Mouse (Mus musculus) C2C12 (cell line): ENCODE results near the gene Sys1. TPM values are rescaled to one million over a fixed set of nuclear protein-coding genes. Genes with fewer than 3 reads are reported as not detected.
A peak's percentile ranks its signal among the peaks of the same experiment; 100 is the strongest.

Experiments
- H3K27me3 ChIP-seq: one replicate; pipeline ENCODE4 v1.6.1; 2011; ENCODE audit not compliant: control insufficient read depth, insufficient read depth, insufficient read length
- H3K36me3 ChIP-seq: one replicate; pipeline ENCODE4 v1.6.1; 2011; ENCODE audit not compliant: control insufficient read depth, insufficient read depth
- H3K4me3 ChIP-seq: one replicate; pipeline ENCODE4 v1.5.1; 2011; ENCODE audit warnings: mild to moderate bottlenecking, control low read depth; ENCODE audit not compliant: poor library complexity, insufficient read depth, severe bottlenecking
- H3K79me2 ChIP-seq: one replicate; pipeline ENCODE4 v1.6.1; 2011; ENCODE audit not compliant: control insufficient read depth, insufficient read depth
- H3K79me3 ChIP-seq: one replicate; pipeline ENCODE4 v1.6.1; 2011; ENCODE audit warnings: low read depth, control low read depth
- H3ac ChIP-seq: one replicate; pipeline ENCODE3; 2011; ENCODE audit warnings: low read depth; ENCODE audit not compliant: control insufficient read depth, insufficient read length
- CEBPB ChIP-seq: IDR thresholded peaks from one replicate; pipeline ENCODE4 v1.6.1; 2011; ENCODE audit warnings: low read depth, mild to moderate bottlenecking, control low read depth, moderate library complexity
- CTCF ChIP-seq: IDR thresholded peaks from one replicate; pipeline ENCODE4 v1.5.1; 2011; ENCODE audit not compliant: control insufficient read depth, insufficient read depth, insufficient read length
- FOSL1 ChIP-seq: IDR thresholded peaks from one replicate; pipeline ENCODE4 v1.8.0; 2011; ENCODE audit warnings: mild to moderate bottlenecking, low read length; ENCODE audit not compliant: poor library complexity, insufficient read depth, severe bottlenecking
- MAX ChIP-seq: IDR thresholded peaks from one replicate; pipeline ENCODE4 v1.6.1; 2011; ENCODE audit warnings: mild to moderate bottlenecking, control low read depth
- MYOD1 ChIP-seq: IDR thresholded peaks from one replicate; pipeline ENCODE4 v1.6.1; 2011; ENCODE audit warnings: low read depth; ENCODE audit not compliant: control insufficient read depth, insufficient read length
- MYOG ChIP-seq: IDR thresholded peaks from one replicate; pipeline ENCODE4 v1.6.1; 2011; ENCODE audit not compliant: control insufficient read depth, insufficient read length; ENCODE audit errors: extremely low read depth
- USF1 ChIP-seq: IDR thresholded peaks from one replicate; pipeline ENCODE4 v1.6.1; 2011; ENCODE audit warnings: low read depth, mild to moderate bottlenecking, control low read depth, moderate library complexity
- polyA plus RNA-seq: library from polyadenylated mRNA; unstranded; fragments of >200 nt; fragmentation: generic; extraction: Trizol; gene quantifications from one replicate; pipeline ENCODE4 v1.2.1, GENCODE M21; 2012; ENCODE audit warnings: missing spikeins

Gene Sys1
- polyA plus RNA-seq, 1 experiment, result 49.6 TPM

- no peaks in the 10 kb centered on the region for H3K79me3 ChIP-seq
- H3ac ChIP-seq, result no peak overlapping the region
- TF ChIP-seq MAX (no peak), FOSL1 (no peak), MYOD1 (no peak), CEBPB (no peak), MYOG (no peak), USF1 (no peak), CTCF (peak; percentile 11)
- H3K27me3 ChIP-seq, result no peaks in the 10 kb centered on the region
- no peak overlapping the region for H3K4me3 ChIP-seq
- H3K79me2 ChIP-seq, result no peaks in the 10 kb centered on the region
- H3K36me3 ChIP-seq, result peaks cover 34% of the 10 kb centered on the region
Measured at GRCm38 (mm10) chr2:164470254-164470653, 13.5 kb downstream of the Sys1 start.

- no peaks in the 10 kb centered on the region for H3K79me3 ChIP-seq
- H3ac ChIP-seq, result no peak within 1 kb of the TSS
- H3K36me3 ChIP-seq, result peaks cover 23% of the 10 kb centered on the region
- no peak within 1 kb of the TSS for H3K4me3 ChIP-seq
- TF ChIP-seq USF1 (no peak), FOSL1 (no peak), MAX (no peak), MYOD1 (no peak), CTCF (no peak), MYOG (no peak), CEBPB (no peak)
- H3K27me3 ChIP-seq, result no peaks in the 10 kb centered on the region
- H3K79me2 ChIP-seq, result no peaks in the 10 kb centered on the region
Measured at GRCm38 (mm10) chr2:164473624-164474023, 16.9 kb downstream of the Sys1 start, which contains the start of gene Trp53tg5. TSS of gene Trp53tg5 (minus strand) at chr2:164473724.

- H3K79me3 ChIP-seq, result no peaks in the 10 kb centered on the region
- peaks cover 3% of the 10 kb centered on the region for H3K36me3 ChIP-seq
- no peaks in the 10 kb centered on the region for H3K79me2 ChIP-seq
- no peak for TF ChIP-seq MYOG
- H3ac ChIP-seq, result peak within 1 kb of the TSS; percentile 60
- H3K27me3 ChIP-seq, result no peaks in the 10 kb centered on the region
- H3K4me3 ChIP-seq, result peak within 1 kb of the TSS; percentile 43
Measured at GRCm38 (mm10) chr2:164485681-164486257, 29.0 kb downstream of the Sys1 start, which contains the start of gene Dbndd2. TSS of gene Dbndd2 (plus strand) at chr2:164486106.

DNA sequence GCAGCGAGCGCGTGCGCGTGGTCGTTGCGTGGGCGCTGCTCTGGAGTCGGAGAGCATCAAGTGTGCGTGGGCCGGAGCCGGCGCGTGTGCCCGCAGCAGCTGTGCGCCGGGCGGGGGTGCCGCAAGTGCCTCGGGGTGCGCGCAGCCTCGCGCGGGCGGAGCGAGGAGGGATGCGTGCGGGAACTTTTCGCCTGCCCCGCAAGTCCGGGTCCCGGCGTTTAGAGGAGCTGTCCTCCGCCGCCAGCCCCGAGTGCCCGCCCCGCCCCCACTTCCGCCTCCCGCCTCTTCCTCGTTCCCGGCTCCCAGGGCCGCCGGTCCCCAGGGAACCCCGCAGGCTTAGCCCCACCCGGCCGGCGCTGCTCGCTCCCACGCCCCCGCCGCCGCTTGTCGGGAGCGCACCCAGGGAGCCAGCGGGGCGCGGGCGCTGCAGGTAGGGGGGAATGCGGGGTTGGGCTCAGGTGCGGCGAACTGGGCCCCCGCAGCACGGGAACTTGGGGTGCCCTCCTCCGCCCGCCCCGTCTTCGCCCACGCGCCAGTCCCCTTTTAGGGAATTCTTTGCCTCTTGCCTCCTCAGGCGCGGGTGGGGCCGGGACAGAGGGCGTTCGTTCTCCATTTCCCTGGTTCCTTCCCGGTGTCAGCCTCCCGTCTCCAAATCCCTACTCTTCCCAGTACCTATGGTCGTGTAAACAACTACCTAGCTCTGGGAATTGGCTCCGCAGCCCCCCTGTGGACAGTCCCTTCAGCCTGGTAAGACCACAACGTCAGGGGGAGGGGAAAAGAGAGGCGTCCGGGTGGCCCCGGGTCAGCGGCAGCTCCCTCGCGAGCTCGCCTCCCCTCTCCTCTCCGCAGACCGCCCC is 29.7 kb downstream of the Sys1 start:
- peak overlapping the region; percentile 43 for H3K4me3 ChIP-seq
- no peaks in the 10 kb centered on the region for H3K27me3 ChIP-seq
- no peaks in the 10 kb centered on the region for H3K79me3 ChIP-seq
- TF ChIP-seq MYOG (no peak), USF1 (no peak), MYOD1 (no peak), CEBPB (no peak), FOSL1 (no peak), MAX (no peak), CTCF (no peak)
- peaks cover 3% of the 10 kb centered on the region for H3K36me3 ChIP-seq
- no peaks in the 10 kb centered on the region for H3K79me2 ChIP-seq
- peak overlapping the region; percentile 60 for H3ac ChIP-seq

DNA sequence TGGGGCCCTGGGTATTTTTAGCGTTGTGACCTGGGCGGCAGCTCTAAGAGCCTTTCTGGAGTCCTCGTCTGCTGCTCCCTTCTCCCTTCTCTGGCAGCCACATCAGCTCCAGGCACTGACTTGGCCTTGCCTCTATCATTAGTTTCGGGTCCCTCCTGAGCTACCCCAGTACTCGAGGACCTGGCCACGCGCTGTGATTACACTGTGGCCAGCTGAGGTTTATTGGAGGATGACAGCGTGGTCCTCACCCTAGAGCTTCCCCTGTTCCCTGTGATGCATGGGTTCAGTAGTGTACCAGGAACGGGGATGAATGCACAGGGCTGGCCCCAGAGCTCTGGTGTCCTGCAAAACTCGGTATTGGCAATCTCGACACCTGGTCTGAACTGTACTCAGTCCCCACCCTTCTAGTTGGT is 30.4 kb downstream of the Sys1 start:
- no peaks in the 10 kb centered on the region for H3K79me2 ChIP-seq
- H3K4me3 ChIP-seq, result peak overlapping the region; percentile 43
- no peak for TF ChIP-seq FOSL1
- no peak for TF ChIP-seq MYOD1
- no peak for TF ChIP-seq USF1
- TF ChIP-seq MYOG, result no peak
- no peak for TF ChIP-seq CEBPB
- TF ChIP-seq CTCF, result no peak
- no peak for TF ChIP-seq MAX
- peaks cover 3% of the 10 kb centered on the region for H3K36me3 ChIP-seq
- no peaks in the 10 kb centered on the region for H3K79me3 ChIP-seq
- no peaks in the 10 kb centered on the region for H3K27me3 ChIP-seq
- H3ac ChIP-seq, result peak overlapping the region; percentile 38
